Mouse (Mus musculus): ENCODE data around the gene Trim15. TPM values are rescaled to one million over a fixed set of nuclear protein-coding genes. Genes with fewer than 3 reads are reported as not detected.

Gene Trim15
- total and polyA plus RNA-seq, 3 experiments, result 0.07 TPM; not detected in 2

GRCm38 (mm10) chr17:36811871-36812270, 55.1 kb downstream of the Trim15 start, which contains the start of gene H2-M10.6:
Gene H2-M10.6 (plus strand): TSS chr17:36812171.
- H3K36me3 ChIP-seq (ENCODE audit: control insufficient read depth in 1 of 2, insufficient read depth in 2 of 2, low read length in 2 of 2), result no peaks in the 10 kb centered on the region
- H3K9ac ChIP-seq (ENCODE audit: control insufficient read depth, low read depth, low read length, poor library complexity, severe bottlenecking), result no peak within 1 kb of the TSS
- DNase-seq (ENCODE audit: low read depth, low spot score), result no peak
- no peak within 1 kb of the TSS for H3K4me3 ChIP-seq (ENCODE audit: control insufficient read depth in 1 of 2, insufficient read depth in 1 of 2, low read depth in 2 of 2, low read length in 2 of 2)
- H3K4me1 ChIP-seq (ENCODE audit: control insufficient read depth in 1 of 2, insufficient read depth in 2 of 2, low read length in 2 of 2), result no peaks in the 10 kb centered on the region
- H3K27ac ChIP-seq (ENCODE audit: control insufficient read depth, low read depth, low read length), result no peak within 1 kb of the TSS
- TF ChIP-seq KAT2A (conservative IDR thresholded peaks at IDR 0.05; ENCODE audit: low read depth, low read length), result no peak
- H3K79me2 ChIP-seq (ENCODE audit: control insufficient read depth, insufficient read depth, low read length, poor library complexity), result no peaks in the 10 kb centered on the region
- no peaks in the 10 kb centered on the region for H3K9me3 ChIP-seq (replicated peaks; ENCODE audit: insufficient read depth, low read length)
- peaks cover 6 to 7% of the 10 kb centered on the region in 2 experiments for H3K27me3 ChIP-seq (ENCODE audit: control insufficient read depth in 1 of 2, insufficient read depth in 2 of 2, low read length in 2 of 2)

Other genes starting within 250 kb of the Trim15 start
- not detected in 2 replicates for gene H2-M9, start 224.5 kb downstream of the Trim15 start, total RNA-seq (2012; rRNA removed)
- not detected for gene H2-M9, start 224.5 kb downstream of the Trim15 start, polyA plus RNA-seq (2012; ENCODE audit: insufficient read depth in 1 of 2, insufficient read length in 2 of 2, low read depth in 1 of 2, low replicate concordance in 2 of 2, missing spikeins in 1 of 2)
- not detected in 2 replicates for gene H2-M1, start 195.0 kb downstream of the Trim15 start, total RNA-seq (2012; rRNA removed)
- gene H2-M1, start 195.0 kb downstream of the Trim15 start, polyA plus RNA-seq (2012; ENCODE audit: insufficient read depth in 1 of 2, insufficient read length in 2 of 2, low read depth in 1 of 2, low replicate concordance in 2 of 2, missing spikeins in 1 of 2), result not detected
- not detected in 2 replicates for gene H2-M10.5, start 94.3 kb downstream of the Trim15 start, total RNA-seq (2012; rRNA removed)
- gene H2-M10.5, start 94.3 kb downstream of the Trim15 start, polyA plus RNA-seq (2012; ENCODE audit: insufficient read depth in 1 of 2, insufficient read length in 2 of 2, low read depth in 1 of 2, low replicate concordance in 2 of 2, missing spikeins in 1 of 2), result not detected
- gene H2-M10.6, start 55.0 kb downstream of the Trim15 start, total RNA-seq (2012; rRNA removed), result not detected in 2 replicates
- gene H2-M10.6, start 55.0 kb downstream of the Trim15 start, polyA plus RNA-seq (2012; ENCODE audit: insufficient read depth in 1 of 2, insufficient read length in 2 of 2, low read depth in 1 of 2, low replicate concordance in 2 of 2, missing spikeins in 1 of 2), result not detected
- gene Trim26, start 30.1 kb downstream of the Trim15 start, total RNA-seq (2012; rRNA removed), result 4.9 and 5.6 TPM in 2 replicates
- 10 to 100 TPM in 1 of 2 experiments, not detected in 1; 12.4 TPM for gene Trim26, start 30.1 kb downstream of the Trim15 start, polyA plus RNA-seq (2012; ENCODE audit: insufficient read depth in 1 of 2, insufficient read length in 2 of 2, low read depth in 1 of 2, low replicate concordance in 2 of 2, missing spikeins in 1 of 2)
- 20.6 and 30.2 TPM in 2 replicates for gene Trim10, start 2.4 kb upstream of the Trim15 start, total RNA-seq (2012; rRNA removed)
- gene Trim10, start 2.4 kb upstream of the Trim15 start, polyA plus RNA-seq (2012; ENCODE audit: insufficient read depth in 1 of 2, insufficient read length in 2 of 2, low read depth in 1 of 2, low replicate concordance in 2 of 2, missing spikeins in 1 of 2), result 10 to 100 TPM in 1 of 2 experiments, not detected in 1; 30.4 TPM
- 0.04 TPM in 1 of 2 replicates, not detected in the other for gene Trim40, start 22.9 kb upstream of the Trim15 start, total RNA-seq (2012; rRNA removed)
- under 1 TPM in 1 of 2 experiments, not detected in 1; 0.04 TPM for gene Trim40, start 22.9 kb upstream of the Trim15 start, polyA plus RNA-seq (2012; ENCODE audit: insufficient read depth in 1 of 2, insufficient read length in 2 of 2, low read depth in 1 of 2, low replicate concordance in 2 of 2, missing spikeins in 1 of 2)
- not detected in 2 replicates for gene Trim31, start 30.9 kb upstream of the Trim15 start, total RNA-seq (2012; rRNA removed)
- not detected for gene Trim31, start 30.9 kb upstream of the Trim15 start, polyA plus RNA-seq (2012; ENCODE audit: insufficient read depth in 1 of 2, insufficient read length in 2 of 2, low read depth in 1 of 2, low replicate concordance in 2 of 2, missing spikeins in 1 of 2)
- not detected in 2 replicates for gene Rnf39, start 75.7 kb upstream of the Trim15 start, total RNA-seq (2012; rRNA removed)
- under 1 TPM in 1 of 2 experiments, not detected in 1; 0.18 TPM for gene Rnf39, start 75.7 kb upstream of the Trim15 start, polyA plus RNA-seq (2012; ENCODE audit: insufficient read depth in 1 of 2, insufficient read length in 2 of 2, low read depth in 1 of 2, low replicate concordance in 2 of 2, missing spikeins in 1 of 2)
- 128 and 138 TPM in 2 replicates for gene Ppp1r11, start 84.5 kb upstream of the Trim15 start, total RNA-seq (2012; rRNA removed)
- 100 to 1,000 TPM in 1 of 2 experiments, not detected in 1; 146 TPM for gene Ppp1r11, start 84.5 kb upstream of the Trim15 start, polyA plus RNA-seq (2012; ENCODE audit: insufficient read depth in 1 of 2, insufficient read length in 2 of 2, low read depth in 1 of 2, low replicate concordance in 2 of 2, missing spikeins in 1 of 2)
- gene Znrd1, start 91.3 kb upstream of the Trim15 start, total RNA-seq (2012; rRNA removed), result 20.5 and 26.4 TPM in 2 replicates
- gene Znrd1, start 91.3 kb upstream of the Trim15 start, polyA plus RNA-seq (2012; ENCODE audit: insufficient read depth in 1 of 2, insufficient read length in 2 of 2, low read depth in 1 of 2, low replicate concordance in 2 of 2, missing spikeins in 1 of 2), result 10 to 100 TPM in 1 of 2 experiments, not detected in 1; 38.2 TPM
- gene Znrd1as, start 91.4 kb upstream of the Trim15 start, total RNA-seq (2012; rRNA removed), result 2.8 and 3.4 TPM in 2 replicates
- 1 to 10 TPM in 1 of 2 experiments, not detected in 1; 1.8 TPM for gene Znrd1as, start 91.4 kb upstream of the Trim15 start, polyA plus RNA-seq (2012; ENCODE audit: insufficient read depth in 1 of 2, insufficient read length in 2 of 2, low read depth in 1 of 2, low replicate concordance in 2 of 2, missing spikeins in 1 of 2)
- not detected in 2 replicates for gene 2410137M14Rik, start 114.0 kb upstream of the Trim15 start, total RNA-seq (2012; rRNA removed)
- not detected for gene 2410137M14Rik, start 114.0 kb upstream of the Trim15 start, polyA plus RNA-seq (2012; ENCODE audit: insufficient read depth in 1 of 2, insufficient read length in 2 of 2, low read depth in 1 of 2, low replicate concordance in 2 of 2, missing spikeins in 1 of 2)
- not detected in 2 replicates for gene H2-M5, start 122.3 kb upstream of the Trim15 start, total RNA-seq (2012; rRNA removed)
- gene H2-M5, start 122.3 kb upstream of the Trim15 start, polyA plus RNA-seq (2012; ENCODE audit: insufficient read depth in 1 of 2, insufficient read length in 2 of 2, low read depth in 1 of 2, low replicate concordance in 2 of 2, missing spikeins in 1 of 2), result not detected
- not detected in 2 replicates for gene Zfp57, start 134.0 kb upstream of the Trim15 start, total RNA-seq (2012; rRNA removed)
- gene Zfp57, start 134.0 kb upstream of the Trim15 start, polyA plus RNA-seq (2012; ENCODE audit: insufficient read depth in 1 of 2, insufficient read length in 2 of 2, low read depth in 1 of 2, low replicate concordance in 2 of 2, missing spikeins in 1 of 2), result not detected
- not detected in 2 replicates for gene Mog, start 156.2 kb upstream of the Trim15 start, total RNA-seq (2012; rRNA removed)
- not detected for gene Mog, start 156.2 kb upstream of the Trim15 start, polyA plus RNA-seq (2012; ENCODE audit: insufficient read depth in 1 of 2, insufficient read length in 2 of 2, low read depth in 1 of 2, low replicate concordance in 2 of 2, missing spikeins in 1 of 2)
- 1.5 and 2.2 TPM in 2 replicates for gene Gabbr1, start 178.8 kb upstream of the Trim15 start, total RNA-seq (2012; rRNA removed)
- 10 to 100 TPM in 1 of 2 experiments, not detected in 1; 14.6 TPM for gene Gabbr1, start 178.8 kb upstream of the Trim15 start, polyA plus RNA-seq (2012; ENCODE audit: insufficient read depth in 1 of 2, insufficient read length in 2 of 2, low read depth in 1 of 2, low replicate concordance in 2 of 2, missing spikeins in 1 of 2)
- 0.08 TPM in 1 of 2 replicates, not detected in the other for gene Olfr90, start 221.3 kb upstream of the Trim15 start, total RNA-seq (2012; rRNA removed)
- under 1 TPM in 1 of 2 experiments, not detected in 1; 0.08 TPM for gene Olfr90, start 221.3 kb upstream of the Trim15 start, polyA plus RNA-seq (2012; ENCODE audit: insufficient read depth in 1 of 2, insufficient read length in 2 of 2, low read depth in 1 of 2, low replicate concordance in 2 of 2, missing spikeins in 1 of 2)
- not detected in 2 replicates for gene Olfr91, start 231.1 kb upstream of the Trim15 start, total RNA-seq (2012; rRNA removed)
- not detected for gene Olfr91, start 231.1 kb upstream of the Trim15 start, polyA plus RNA-seq (2012; ENCODE audit: insufficient read depth in 1 of 2, insufficient read length in 2 of 2, low read depth in 1 of 2, low replicate concordance in 2 of 2, missing spikeins in 1 of 2)